Mouse (Mus musculus) CH12F3 (cell line): ENCODE data around the gene Itgb2.

ENCODE experiments used
- in situ Hi-C: fragments of 300-500 bp; cut with MboI; formaldehyde crosslinking; loops from 2 replicates; pipeline ENCODE4 v1.14.3; 2020; ENCODE audit warnings: low sequenced_read_pairs

The Itgb2 gene

DNA sequence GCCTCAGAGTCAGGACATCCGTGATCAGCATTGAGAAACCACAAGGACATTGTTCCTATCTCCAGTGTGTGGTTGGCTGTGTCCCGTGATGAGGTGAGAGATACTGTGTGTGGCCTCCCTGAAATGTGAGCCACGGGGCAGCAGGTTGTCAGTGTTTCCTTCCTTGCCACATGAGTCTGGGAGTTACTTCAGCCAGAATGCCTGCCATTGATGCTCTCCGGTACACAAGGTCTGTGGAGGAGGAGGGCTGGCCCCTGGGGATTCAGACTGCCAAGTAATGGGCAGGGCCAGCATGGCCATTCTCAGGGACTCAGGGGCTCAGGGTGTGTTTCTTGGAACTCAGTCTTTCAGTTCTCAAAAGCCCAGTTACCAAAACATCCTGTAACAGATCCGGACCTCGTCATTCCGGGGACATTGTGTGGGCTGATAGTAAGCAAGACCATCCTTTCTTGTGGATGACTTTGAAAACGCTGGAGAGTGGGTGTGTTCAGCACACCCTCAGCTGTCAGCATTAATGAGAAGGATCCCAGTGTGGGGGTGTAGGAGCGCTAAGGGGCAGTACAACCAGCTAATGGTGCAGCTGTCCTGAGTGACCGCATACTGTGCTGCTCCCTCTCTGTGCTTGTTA lies 53.9 kb downstream of the Itgb2 start:
- in situ Hi-C loops, result no loop called here

GRCm38 (mm10) chr10:77586637-77587036 lies 56.6 kb downstream of the Itgb2 start:
- in situ Hi-C loops, result no loop called here

DNA sequence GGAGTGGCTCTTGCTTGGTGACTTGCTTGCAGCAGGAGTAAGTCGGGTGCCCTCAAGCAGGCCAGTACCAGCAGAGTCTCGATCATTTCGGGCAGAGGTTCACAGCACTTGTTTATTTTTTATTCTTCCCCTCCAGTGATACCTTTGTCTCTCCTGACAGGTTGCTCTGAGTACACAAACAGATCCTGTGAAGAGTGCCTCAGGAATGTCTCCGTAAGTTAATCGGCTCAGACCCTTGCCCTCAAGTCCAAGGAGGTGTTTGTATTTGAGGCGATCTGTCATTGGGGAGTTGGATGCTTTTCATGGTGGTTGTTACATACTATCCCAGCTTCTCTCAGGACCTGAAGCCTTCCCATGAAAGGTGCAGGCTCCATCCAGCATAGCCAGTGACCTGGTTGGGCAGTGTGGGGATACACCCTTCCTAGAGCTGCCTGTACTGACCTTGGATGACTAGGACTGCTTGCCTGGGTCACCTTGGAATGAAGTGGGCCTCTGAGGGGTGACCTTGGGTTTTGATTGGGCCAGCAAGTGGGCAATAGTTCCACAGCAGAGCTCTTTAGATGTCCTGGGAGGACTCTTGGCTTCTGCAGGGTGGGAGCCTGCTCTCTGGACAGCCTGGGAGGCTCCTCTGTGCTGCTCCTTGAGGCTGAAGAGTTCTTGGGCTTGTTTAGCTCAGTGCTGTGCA lies 57.2 kb downstream of the Itgb2 start:
- in situ Hi-C loops, result no loop called here

- in situ Hi-C loops, result no loop called here
These were observed 58.0 kb downstream of the Itgb2 start for GRCm38 (mm10) chr10:77588036-77588435.

- in situ Hi-C loops, result no loop called here
These were observed 59.1 kb downstream of the Itgb2 start for GRCm38 (mm10) chr10:77589117-77589516.

GRCm38 (mm10) chr10:77589749-77590148 lies 59.7 kb downstream of the Itgb2 start:
- in situ Hi-C loops, result no loop called here

DNA sequence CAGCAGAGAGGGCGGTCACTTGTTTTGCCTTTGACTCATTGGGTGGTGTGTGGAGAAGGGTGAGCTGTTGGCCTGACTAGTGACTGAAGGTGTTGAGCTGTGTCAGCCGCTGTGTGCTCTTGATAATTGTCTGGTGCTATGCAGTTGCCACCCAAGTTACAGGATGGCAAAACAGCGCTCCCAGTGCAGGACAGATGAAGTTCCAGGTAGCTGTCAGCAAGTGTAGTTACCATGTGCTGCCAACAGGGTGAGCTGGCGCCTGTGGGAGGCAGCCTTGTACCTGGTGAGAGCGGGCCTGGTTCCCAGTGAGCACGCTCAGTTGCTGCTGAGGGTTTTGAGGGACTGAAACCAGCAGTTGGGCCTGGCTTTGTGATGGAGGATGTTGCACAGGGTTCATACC lies 60.8 kb downstream of the Itgb2 start:
- in situ Hi-C loops, result no loop called here

- in situ Hi-C loops, result no loop called here
These were observed 61.5 kb downstream of the Itgb2 start for GRCm38 (mm10) chr10:77591546-77591945.

DNA sequence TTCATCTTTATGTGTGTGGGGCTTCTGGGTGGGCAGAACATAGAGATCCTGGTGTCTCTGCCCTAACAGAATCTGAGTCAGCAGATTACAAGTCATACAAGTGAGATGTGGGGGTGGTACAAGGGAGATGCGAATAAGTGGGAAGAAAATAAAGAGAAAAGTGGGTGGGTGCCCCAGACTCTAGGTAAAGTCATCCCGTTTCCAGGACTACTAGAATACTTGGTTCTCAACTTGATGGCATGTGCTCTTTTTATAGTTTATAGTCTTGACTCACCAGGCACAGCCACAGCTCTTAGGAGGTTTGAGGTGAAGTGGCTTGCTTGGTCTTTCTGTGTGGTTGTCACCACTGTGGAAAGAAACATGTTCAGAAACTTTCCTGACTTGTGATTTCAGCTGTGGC lies 66.0 kb downstream of the Itgb2 start:
- in situ Hi-C loops, result no loop called here

DNA sequence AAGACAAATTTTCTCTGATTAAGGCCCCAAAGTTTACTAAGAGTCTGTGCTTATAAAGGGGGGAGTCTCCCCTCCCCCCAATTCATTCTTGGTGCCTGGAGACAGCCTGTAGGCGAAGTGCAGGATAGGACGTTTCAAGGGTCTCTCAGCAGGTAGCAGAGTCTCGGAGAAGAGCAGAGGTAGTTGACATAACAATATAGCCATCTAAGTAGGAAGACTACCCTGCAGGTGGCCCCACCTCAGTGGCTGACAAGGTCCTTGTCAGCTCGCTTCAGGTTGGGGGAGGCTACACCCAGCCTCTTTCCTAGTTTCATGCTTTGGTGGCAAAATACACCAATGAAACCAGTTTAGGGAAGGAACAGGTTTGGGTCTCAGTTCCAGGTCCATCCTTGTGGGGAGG lies 73.0 kb downstream of the Itgb2 start:
- in situ Hi-C loops, result no loop called here

GRCm38 (mm10) chr10:77604111-77604510 lies 74.1 kb downstream of the Itgb2 start:
- in situ Hi-C loops, result no loop called here

- in situ Hi-C loops, result no loop called here
These were observed 74.9 kb downstream of the Itgb2 start for GRCm38 (mm10) chr10:77604958-77605357.

- in situ Hi-C loops, result no loop called here
These were observed 75.3 kb downstream of the Itgb2 start for GRCm38 (mm10) chr10:77605368-77605767.

GRCm38 (mm10) chr10:77605908-77606826 lies 76.1 kb downstream of the Itgb2 start, which contains the start of the genes Sumo3 and Gm49325:
TSS of gene Sumo3 (plus strand) at chr10:77606097.
TSS of gene Gm49325 (plus strand) at chr10:77606197.
- in situ Hi-C loops, result no loop called here

DNA sequence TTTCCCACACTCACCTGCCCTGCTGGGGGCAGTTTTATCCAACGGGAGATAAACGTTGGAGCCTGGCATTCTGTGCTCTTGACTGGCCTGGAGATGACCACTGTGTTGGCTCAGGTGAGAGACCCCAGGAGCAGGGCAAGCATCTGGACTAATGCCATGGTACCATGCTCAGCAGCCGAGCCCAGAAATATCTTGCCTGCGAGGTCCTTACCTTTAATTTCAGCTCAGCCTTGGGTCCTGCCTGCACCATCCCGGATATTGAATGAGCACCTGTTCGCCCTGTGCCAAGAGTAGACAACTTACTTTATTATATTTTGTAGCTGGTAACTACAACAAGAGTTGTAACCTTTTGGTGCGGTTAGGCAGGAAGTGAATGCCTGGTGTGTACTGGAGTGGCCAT lies 76.8 kb downstream of the Itgb2 start:
- in situ Hi-C loops, result no loop called here

GRCm38 (mm10) chr10:77607441-77607840 lies 77.4 kb downstream of the Itgb2 start:
- in situ Hi-C loops, result no loop called here

DNA sequence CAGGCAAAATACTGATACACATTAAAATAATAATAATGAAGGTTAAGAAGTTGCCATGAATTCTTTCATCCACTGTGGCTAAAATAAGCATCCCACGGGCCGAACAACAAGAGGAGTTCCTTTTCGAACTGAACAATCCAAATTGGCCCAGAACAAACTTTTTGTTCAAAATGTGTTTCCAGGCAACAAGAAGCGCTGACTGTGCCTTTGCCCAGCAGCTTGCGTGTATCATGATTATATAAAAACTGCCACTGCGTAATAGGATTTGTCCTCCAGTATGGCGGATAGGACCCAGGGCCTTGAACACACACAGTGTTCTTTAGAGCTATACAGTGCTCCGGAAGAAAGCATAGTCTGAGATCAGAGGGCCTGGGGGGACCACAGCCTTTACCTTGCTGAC lies 78.5 kb downstream of the Itgb2 start:
- in situ Hi-C loops, result no loop called here

GRCm38 (mm10) chr10:77610221-77610961 lies 80.3 kb downstream of the Itgb2 start:
- in situ Hi-C loops, result no loop called here

- in situ Hi-C loops, result no loop called here
These were observed 83.4 kb downstream of the Itgb2 start for GRCm38 (mm10) chr10:77613409-77613808.
